Mouse (Mus musculus): Measurements from ENCODE around the gene Kcnmb3.

- TF ChIP-seq USF1 (IDR thresholded peaks at IDR 0.05; ENCODE audit: low read depth) (no peak), CTCF (IDR thresholded peaks at IDR 0.05; ENCODE audit: control insufficient read depth, insufficient read depth, insufficient read length) (peak; percentile 53), MAX (IDR thresholded peaks at IDR 0.05) (no peak), FOSL1 (IDR thresholded peaks at IDR 0.05; ENCODE audit: insufficient read depth, low read length, poor library complexity, severe bottlenecking) (no peak)
Measured at GRCm38 (mm10) chr3:32459777-32460176, 32.3 kb downstream of the Kcnmb3 start.

All from C2C12 (cell line).